Mouse (Mus musculus) testis, adult 2 months (tissue): ENCODE measurements at regions not wholly inside any gene's neighbourhood (a gene's known extent, or its start where the extent isn't known, plus 50 kb on each side); places are given as distances from the start of the nearest gene placed in this dataset.

Source experiments
- CTCF ChIP-seq: fragments of 200-500 bp; IDR thresholded peaks from 2 replicates; pipeline ENCODE4 v1.5.1; 2012; ENCODE audit warnings: low read depth, mild to moderate bottlenecking, inconsistent platforms, low read length, moderate library complexity; ENCODE audit not compliant: control insufficient read depth, insufficient read depth, insufficient replicate concordance
- POLR2A ChIP-seq: fragments of 200-500 bp; IDR thresholded peaks from 2 replicates; pipeline ENCODE4 v1.6.1; 2012; ENCODE audit warnings: low read depth, mild to moderate bottlenecking, inconsistent platforms, low read length, moderate library complexity; ENCODE audit not compliant: control insufficient read depth

GRCm38 (mm10) chr5:40877756-40878155 lies 830.2 kb downstream of the Rab28 start:
- no peak for TF ChIP-seq CTCF
- TF ChIP-seq POLR2A = no peak
